Mouse (Mus musculus): Measurements from ENCODE around the gene Nhlrc2.

- TF ChIP-seq POLR2A (IDR thresholded peaks at IDR 0.05; ENCODE audit: insufficient read length, low read depth): no peak
- TF ChIP-seq TCF12 (IDR thresholded peaks at IDR 0.05; ENCODE audit: insufficient read depth, poor library complexity, severe bottlenecking): no peak
- no peak for TF ChIP-seq TCF3 (IDR thresholded peaks at IDR 0.05; ENCODE audit: insufficient read length, low read depth)
- TF ChIP-seq MYOG (IDR thresholded peaks at IDR 0.05; ENCODE audit: control insufficient read depth in 1 of 3, insufficient read depth in 1 of 3, insufficient read length in 2 of 3, low read depth in 2 of 3): no peak
- TF ChIP-seq CEBPB (IDR thresholded peaks at IDR 0.05; ENCODE audit: insufficient read depth, poor library complexity, severe bottlenecking): no peak
- no peak for TF ChIP-seq USF1 (IDR thresholded peaks at IDR 0.05; ENCODE audit: low read depth)
- TF ChIP-seq E2F4 (IDR thresholded peaks at IDR 0.05; ENCODE audit: insufficient read depth): no peak
- TF ChIP-seq MAX (IDR thresholded peaks at IDR 0.05; ENCODE audit: low read depth): no peak
- TF ChIP-seq SRF (IDR thresholded peaks at IDR 0.05; ENCODE audit: control insufficient read depth, insufficient read length, low read depth): no peak
- no peak for TF ChIP-seq POLR2AphosphoS2 (IDR thresholded peaks at IDR 0.05; ENCODE audit: insufficient read length, low read depth)
- no peak for TF ChIP-seq MYOD1 (IDR thresholded peaks at IDR 0.05; ENCODE audit: control insufficient read depth in 1 of 3, insufficient read length in 2 of 3, low read depth in 2 of 3)
- no peak for TF ChIP-seq REST (IDR thresholded peaks at IDR 0.05; ENCODE audit: insufficient read depth, insufficient read length)
These were observed 12.3 kb upstream of the Nhlrc2 start for GRCm38 (mm10) chr19:56535765-56536164.
